Mouse (Mus musculus): ENCODE measurements around the gene Bnc2. TPM values are rescaled to one million over a fixed set of nuclear protein-coding genes. Genes with fewer than 3 reads are reported as not detected.

Bnc2 gene
- polyA plus RNA-seq, 1 experiment from 2014 or later, result 0.10 TPM

DNA sequence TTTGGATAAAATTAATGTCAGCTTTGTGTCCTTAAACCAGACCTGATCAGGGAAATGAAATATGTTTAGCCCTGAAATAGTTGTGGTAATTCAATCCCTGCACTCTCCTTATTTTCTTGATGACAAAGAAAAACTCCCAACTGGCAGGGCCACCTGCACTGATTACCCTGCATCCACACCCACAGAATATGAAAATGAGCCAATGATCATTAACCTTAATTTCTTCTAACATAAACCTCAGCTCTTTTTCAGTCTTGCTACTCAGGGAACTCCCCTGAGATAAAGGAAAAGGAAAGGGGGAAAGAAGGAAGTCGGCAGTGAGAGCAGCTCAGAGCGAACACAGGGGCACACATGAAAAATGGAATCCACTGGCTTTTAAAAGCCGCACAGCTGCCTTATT is 220.6 kb downstream of the Bnc2 start:
- Histone ChIP-seq H3K27ac (no peak overlapping the region), H3K79me2 (ENCODE audit: inconsistent target) (no peaks in the 10 kb centered on the region), H3K4me3 (ENCODE audit: inconsistent target) (no peak overlapping the region), H3K36me3 (ENCODE audit: inconsistent target) (no peaks in the 10 kb centered on the region)
- 54% methylated on average over 3 of the region's 3 CpGs for WGBS (ENCODE audit: missing documents)

DNA sequence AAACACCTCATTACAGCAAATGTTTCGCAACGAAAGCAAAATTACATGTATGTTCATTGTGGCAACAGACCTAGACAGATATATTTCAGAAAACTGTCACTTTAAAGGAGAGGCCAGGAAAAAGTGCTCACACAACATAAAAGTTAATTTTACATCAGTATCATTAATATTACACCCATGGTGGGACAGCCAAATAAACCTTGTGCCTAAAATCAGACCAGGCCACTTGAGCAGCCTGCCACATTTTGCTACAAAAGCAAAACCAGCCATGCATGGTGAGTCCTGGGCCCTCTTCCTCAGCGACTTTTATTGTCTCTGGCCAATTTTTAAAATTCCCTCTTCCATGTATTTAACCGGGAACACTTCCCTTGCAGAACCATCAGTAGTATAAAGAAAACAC is 221.5 kb downstream of the Bnc2 start:
- Histone ChIP-seq H3K4me3 (ENCODE audit: inconsistent target) (no peak overlapping the region), H3K36me3 (ENCODE audit: inconsistent target) (no peaks in the 10 kb centered on the region), H3K79me2 (ENCODE audit: inconsistent target) (no peaks in the 10 kb centered on the region), H3K27ac (no peak overlapping the region)
- WGBS (ENCODE audit: missing documents), result 89% methylated on average over 4 of the region's 4 CpGs

DNA sequence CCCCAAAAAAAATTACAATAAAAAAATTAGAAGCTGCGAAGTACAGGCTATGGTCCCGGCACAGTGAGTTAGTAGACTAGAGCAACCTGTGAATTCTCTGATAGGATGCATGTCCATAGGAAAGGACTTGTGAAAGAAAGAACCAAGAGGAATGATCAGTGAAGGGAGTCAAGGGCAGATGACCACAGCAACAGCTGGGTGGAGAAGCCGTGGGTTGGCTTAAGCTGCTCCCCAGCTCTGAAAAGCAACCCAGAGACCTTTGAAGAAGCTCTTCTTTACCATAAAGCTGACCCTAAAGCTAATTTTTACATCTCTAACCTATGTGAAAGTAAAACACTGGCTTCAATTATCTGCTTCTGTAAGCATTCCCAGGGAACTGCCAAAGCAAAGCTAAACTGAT is 222.4 kb downstream of the Bnc2 start:
- Histone ChIP-seq H3K36me3 (ENCODE audit: inconsistent target) (no peaks in the 10 kb centered on the region), H3K79me2 (ENCODE audit: inconsistent target) (no peaks in the 10 kb centered on the region), H3K4me3 (ENCODE audit: inconsistent target) (no peak overlapping the region), H3K27ac (no peak overlapping the region)
- WGBS (ENCODE audit: missing documents), result 89% methylated on average over 3 of the region's 3 CpGs

DNA sequence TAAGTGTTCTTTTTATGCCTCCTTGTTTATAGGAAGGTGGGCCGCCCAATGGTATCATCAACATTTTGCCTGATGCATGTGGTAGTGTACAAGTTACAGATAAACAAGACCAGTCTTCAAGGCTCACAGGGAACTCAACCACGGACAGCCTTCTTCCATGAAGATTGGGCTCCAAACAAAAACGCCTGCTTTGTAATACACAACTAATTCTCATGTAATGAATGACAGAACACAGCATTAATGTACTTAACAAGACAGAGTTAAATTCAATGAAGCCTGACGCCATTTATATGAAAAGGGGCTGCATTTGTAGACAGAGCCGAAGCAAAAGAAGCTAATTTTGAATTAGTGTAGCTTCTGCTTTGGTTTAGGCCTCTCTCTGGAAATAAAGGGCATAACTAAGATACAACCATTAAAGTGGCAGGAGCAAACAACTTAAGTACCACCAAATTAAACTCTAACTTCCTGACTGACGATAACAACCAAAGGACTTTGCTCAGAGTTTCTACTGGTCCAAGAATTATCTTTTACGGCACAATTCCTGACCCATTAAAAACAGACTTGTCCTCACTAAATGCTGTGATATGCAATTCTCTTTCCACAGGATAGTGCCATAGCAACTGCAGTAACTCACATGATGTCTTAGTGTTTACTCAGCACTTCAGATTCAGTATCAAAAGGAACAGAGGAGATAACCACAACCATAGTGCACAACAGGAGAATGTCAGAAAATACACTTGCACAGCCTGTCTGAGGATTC is 225.6 kb downstream of the Bnc2 start:
- Histone ChIP-seq H3K4me3 (ENCODE audit: inconsistent target) (no peak overlapping the region), H3K36me3 (ENCODE audit: inconsistent target) (no peaks in the 10 kb centered on the region), H3K79me2 (ENCODE audit: inconsistent target) (no peaks in the 10 kb centered on the region), H3K27ac (no peak overlapping the region)
- WGBS (ENCODE audit: missing documents), result 90% methylated on average over 7 of the region's 7 CpGs

DNA sequence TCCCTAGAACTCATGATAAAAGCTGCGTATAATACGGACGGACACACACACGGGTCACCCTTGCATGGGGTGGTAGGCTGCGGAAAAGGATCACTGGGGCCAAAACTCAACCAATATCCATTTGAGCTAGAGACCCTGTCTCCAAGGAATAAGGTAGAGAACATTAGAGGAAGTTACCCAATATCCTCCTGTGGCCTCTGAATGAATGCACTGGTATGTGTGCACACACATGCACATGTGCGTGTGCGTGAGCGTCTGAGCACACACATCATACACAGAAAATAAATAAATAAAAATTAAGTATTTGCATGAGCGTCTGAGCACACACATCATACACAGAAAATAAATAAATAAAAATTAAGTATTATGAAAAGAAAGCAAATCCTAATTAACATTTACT is 241.8 kb downstream of the Bnc2 start:
- Histone ChIP-seq H3K4me3 (ENCODE audit: inconsistent target) (no peak overlapping the region), H3K79me2 (ENCODE audit: inconsistent target) (no peaks in the 10 kb centered on the region), H3K27ac (no peak overlapping the region), H3K36me3 (ENCODE audit: inconsistent target) (no peaks in the 10 kb centered on the region)
- WGBS (ENCODE audit: missing documents), result 88% methylated on average over 9 of the region's 9 CpGs

DNA sequence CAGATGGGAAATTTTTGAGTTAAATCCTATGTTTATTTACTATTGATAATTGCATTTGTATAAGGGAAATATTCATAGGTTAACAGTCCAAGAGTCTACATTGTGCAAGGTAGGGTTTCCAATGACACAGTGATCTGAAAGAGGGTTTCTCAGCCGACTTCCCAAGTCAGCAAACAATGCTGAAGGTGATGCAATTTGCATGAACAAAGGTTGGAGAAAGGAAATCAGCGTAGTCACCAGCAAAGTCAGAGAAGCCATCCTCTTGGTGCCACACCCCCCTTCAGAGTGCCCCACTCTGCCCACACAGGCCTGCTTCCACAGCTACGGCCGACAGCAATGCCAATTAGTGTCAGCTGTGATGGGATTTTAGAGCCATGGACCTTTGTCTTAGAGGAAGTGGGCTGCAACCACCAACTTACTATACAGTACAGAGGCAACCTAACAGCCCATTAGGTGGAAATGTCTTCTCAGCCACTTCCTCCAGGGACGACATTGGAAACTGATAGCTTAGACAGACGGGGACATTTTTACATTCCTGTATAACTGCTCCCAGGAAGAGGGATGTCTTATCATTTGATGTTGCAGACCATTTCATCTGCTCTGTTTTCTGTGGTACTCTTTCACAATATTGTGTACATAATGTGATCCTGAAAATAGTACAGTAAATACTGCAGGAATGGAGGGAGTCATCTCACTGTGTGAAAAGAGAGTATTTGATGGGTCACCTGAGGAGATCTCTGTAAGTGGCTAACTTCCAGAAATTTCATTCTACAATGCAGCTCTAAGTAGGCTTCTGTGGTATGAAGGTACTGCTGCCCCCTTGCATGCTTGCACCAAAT is 243.2 kb downstream of the Bnc2 start:
- H3K4me3 ChIP-seq (ENCODE audit: inconsistent target), result no peak overlapping the region
- no peaks in the 10 kb centered on the region for H3K36me3 ChIP-seq (ENCODE audit: inconsistent target)
- no peak overlapping the region for H3K27ac ChIP-seq
- H3K79me2 ChIP-seq (ENCODE audit: inconsistent target), result no peaks in the 10 kb centered on the region
- WGBS (ENCODE audit: missing documents), result 8% methylated on average over 6 of the region's 6 CpGs

DNA sequence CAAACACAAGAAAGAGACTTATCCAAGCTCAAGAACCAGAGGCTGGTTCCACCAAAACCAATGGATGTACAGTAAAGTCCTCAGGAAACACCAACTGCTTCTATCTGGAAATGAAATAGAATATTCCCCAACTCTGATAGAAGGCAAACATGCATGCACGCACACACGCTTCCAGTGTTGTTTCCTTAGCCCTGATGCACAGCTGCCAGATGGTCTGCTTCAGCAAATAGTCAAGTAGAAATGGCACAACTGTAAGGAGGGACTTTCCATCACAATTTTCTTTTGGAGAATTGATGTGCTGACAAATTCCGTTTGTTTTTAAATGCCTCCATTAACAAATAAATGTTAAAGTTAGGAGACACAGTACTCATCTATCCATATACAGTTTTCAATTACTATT is 247.1 kb downstream of the Bnc2 start:
- WGBS (ENCODE audit: missing documents), result 100% methylated on average over 3 of the region's 3 CpGs
- no peak overlapping the region for H3K27ac ChIP-seq
- no peaks in the 10 kb centered on the region for H3K36me3 ChIP-seq (ENCODE audit: inconsistent target)
- no peak overlapping the region for H3K4me3 ChIP-seq (ENCODE audit: inconsistent target)
- no peaks in the 10 kb centered on the region for H3K79me2 ChIP-seq (ENCODE audit: inconsistent target)

DNA sequence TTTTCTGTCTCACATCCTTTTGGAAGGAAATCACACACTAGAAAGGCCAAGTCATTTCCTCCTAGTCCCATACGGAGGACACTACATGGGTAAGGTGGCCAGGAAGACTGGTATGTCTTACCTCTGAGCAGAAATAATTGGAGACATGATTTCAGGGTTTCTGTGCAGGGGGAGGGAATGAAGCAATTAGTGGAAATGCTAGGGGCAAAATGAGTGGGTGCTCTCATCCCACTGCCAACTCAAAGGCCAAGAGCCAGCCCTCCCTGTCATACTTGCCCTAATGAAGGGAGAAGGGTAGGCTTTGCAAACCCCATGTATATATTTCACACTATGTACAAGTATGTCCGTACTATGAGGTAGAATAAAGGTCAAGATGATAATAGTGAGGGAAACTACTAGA is 263.6 kb downstream of the Bnc2 start:
- H3K4me3 ChIP-seq (ENCODE audit: inconsistent target), result no peak overlapping the region
- WGBS (ENCODE audit: missing documents), result 94% methylated on average over 2 of the region's 2 CpGs
- H3K36me3 ChIP-seq (ENCODE audit: inconsistent target), result no peaks in the 10 kb centered on the region
- H3K27ac ChIP-seq, result no peak overlapping the region
- H3K79me2 ChIP-seq (ENCODE audit: inconsistent target), result no peaks in the 10 kb centered on the region

DNA sequence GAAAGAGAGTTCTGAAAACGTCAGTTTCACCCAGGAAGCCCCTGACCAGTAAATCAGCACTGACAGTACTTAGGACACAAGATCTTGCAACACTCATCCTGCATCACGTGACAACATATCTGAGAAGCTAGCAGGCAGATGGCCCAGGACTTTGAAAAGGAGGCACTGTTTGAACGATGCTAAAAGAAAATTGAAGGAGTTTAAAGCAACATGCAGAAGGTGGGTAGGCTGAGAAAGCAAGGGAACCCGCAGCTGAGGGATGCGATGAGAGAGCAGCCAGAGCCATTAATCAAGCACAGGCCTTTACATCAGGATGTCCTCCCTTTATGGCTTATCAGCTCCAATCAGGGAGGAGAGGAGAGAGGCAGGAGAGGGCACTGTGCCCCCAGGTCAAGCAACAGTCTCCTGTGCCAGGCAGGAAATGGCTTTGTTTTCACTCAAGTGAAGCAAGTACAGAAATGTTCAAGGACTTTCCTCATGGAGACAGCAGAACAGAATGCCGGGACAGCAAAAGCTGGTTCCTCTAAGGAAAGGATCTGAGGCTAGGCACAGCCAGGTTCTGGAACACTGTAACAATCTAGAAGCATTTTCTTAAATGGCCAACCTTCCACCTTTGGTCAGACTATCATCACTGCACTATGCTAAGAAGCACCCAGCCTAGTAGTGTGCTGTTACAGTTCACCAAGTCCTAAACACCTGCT is 267.6 kb downstream of the Bnc2 start:
- Histone ChIP-seq H3K4me3 (ENCODE audit: inconsistent target) (no peak overlapping the region), H3K36me3 (ENCODE audit: inconsistent target) (no peaks in the 10 kb centered on the region), H3K27ac (no peak overlapping the region), H3K79me2 (ENCODE audit: inconsistent target) (no peaks in the 10 kb centered on the region)
- WGBS (ENCODE audit: missing documents), result 47% methylated on average over 6 of the region's 6 CpGs

DNA sequence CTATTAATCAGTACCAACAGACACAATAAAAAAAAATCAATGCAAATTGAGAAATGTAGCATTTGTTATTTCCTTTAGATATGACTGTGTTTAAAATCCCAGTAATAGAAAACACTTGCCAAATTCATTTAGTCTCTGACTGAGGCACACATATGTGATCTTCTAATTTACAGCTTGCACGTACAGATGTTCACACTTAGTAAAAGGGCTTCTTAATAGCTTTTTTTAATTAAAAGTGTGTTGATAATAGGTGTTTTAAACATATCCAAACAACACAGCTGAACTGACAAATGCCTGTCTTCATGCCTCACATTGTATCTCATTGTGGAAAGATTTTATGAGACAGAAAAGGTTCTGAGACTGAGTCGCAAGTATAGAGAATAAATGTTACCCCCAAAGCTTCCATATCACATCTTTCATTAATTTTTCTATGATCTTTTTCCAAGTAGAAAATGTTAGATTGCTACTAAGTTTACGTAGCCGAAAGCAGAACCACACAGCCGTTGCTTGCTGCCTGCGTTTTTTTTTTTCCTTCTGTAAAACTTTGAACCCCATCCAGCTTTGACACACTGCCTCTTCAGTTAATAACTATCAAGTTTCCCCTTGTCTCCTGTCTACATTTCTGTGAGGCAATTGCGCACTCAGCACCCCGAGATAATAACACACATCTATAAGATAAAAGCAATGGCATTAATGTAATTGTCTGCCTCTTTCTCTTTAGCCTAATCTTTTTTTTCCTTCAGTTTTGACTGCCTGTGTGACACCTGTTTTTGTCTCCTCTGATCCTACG is 271.5 kb downstream of the Bnc2 start:
- Histone ChIP-seq H3K36me3 (ENCODE audit: inconsistent target) (no peaks in the 10 kb centered on the region), H3K79me2 (ENCODE audit: inconsistent target) (no peaks in the 10 kb centered on the region), H3K4me3 (ENCODE audit: inconsistent target) (no peak overlapping the region), H3K27ac (no peak overlapping the region)
- WGBS (ENCODE audit: missing documents), result 50% methylated on average over 9 of the region's 9 CpGs

DNA sequence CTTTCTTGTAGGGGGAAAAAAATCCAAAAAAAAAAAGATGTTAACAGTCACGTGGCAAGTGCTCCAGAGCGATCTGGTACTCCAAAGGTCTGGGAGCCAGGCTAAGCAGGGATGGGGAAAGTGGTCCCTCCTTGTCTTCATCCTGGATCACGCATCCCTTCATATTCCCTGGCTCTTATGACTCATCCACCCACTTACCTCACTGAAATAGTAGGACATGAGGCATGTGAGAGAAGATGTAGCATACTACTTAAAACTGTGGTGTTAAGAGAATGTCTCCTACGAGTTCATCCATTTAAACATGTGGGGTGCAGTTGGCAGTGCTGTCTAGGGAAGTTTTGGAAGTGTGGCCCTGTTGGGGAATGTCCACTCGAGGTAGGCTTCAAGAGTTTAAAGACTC is 286.1 kb downstream of the Bnc2 start:
- Histone ChIP-seq H3K27ac (no peak overlapping the region), H3K79me2 (ENCODE audit: inconsistent target) (no peaks in the 10 kb centered on the region), H3K36me3 (ENCODE audit: inconsistent target) (no peaks in the 10 kb centered on the region), H3K4me3 (ENCODE audit: inconsistent target) (no peak overlapping the region)
- 89% methylated on average over 5 of the region's 5 CpGs for WGBS (ENCODE audit: missing documents)

DNA sequence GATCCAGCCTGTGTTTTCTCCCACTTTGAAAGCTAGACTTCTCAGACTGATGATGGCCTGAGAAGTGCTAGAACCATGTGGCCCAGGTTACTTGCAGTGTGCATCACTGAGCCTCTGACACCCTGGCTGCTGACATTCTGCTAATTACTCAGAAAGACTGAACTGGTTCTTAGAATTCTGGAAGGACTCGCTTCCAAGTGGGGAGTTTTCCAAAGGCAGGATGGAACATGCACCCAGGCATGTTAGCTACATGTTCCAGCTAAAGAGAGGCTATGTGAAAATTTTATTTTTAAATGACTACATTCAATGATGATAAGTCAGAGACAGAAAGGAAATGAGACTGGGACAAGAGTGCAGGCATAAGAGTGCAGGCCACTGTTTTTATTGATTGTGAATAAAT is 289.9 kb downstream of the Bnc2 start:
- 93% methylated on average over 1 of the region's 1 CpGs for WGBS (ENCODE audit: missing documents)
- Histone ChIP-seq H3K27ac (no peak overlapping the region), H3K36me3 (ENCODE audit: inconsistent target) (no peaks in the 10 kb centered on the region), H3K79me2 (ENCODE audit: inconsistent target) (no peaks in the 10 kb centered on the region), H3K4me3 (ENCODE audit: inconsistent target) (no peak overlapping the region)

DNA sequence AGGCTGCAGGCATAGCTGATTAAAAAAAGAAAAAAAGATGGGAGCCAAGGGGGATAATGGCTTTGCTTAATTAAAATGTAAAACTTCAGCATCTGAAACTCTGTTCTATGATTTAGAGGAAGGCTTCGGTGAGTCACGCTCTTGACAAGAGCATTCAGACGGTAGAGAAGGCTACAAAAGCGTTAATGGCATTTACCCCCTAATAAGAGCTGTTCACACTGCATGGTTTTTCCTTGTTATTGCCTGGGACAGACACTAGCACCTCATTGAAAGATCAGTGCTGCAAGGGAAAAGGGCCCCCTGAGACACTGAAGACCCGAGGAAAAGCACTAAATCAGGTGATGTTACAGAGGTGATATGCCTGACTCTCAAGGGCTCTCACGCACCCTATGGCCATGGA is 295.8 kb downstream of the Bnc2 start:
- 75% methylated on average over 6 of the region's 6 CpGs for whole genome bisulfite sequencing (ENCODE audit: missing documents)

DNA sequence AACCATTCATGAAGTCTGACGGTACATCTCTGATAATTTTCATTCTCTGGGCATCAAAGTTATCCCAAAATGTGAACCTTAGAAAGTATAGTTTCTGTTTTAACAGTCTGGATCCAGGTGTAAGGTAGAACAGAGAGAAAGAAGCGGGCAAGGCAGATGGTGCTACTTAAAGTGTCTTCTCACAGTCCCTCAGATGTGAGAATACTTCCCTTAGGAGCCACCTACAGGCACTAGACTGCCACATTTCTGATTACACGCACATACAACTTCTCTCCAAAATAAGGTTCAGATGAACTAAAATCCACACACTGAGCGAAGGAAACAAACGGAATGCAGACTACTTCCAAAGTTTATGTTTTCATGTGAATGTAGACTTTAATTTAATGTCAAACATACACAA is 297.6 kb downstream of the Bnc2 start:
- Histone ChIP-seq H3K4me3 (ENCODE audit: inconsistent target) (no peak overlapping the region), H3K36me3 (ENCODE audit: inconsistent target) (no peaks in the 10 kb centered on the region), H3K27ac (no peak overlapping the region), H3K79me2 (ENCODE audit: inconsistent target) (no peaks in the 10 kb centered on the region)
- WGBS (ENCODE audit: missing documents), result 90% methylated on average over 5 of the region's 5 CpGs

More for the DNA sequence above, 295.8 kb downstream of the Bnc2 start:
- Histone ChIP-seq H3K36me3 (ENCODE audit: inconsistent target) (no peaks in the 10 kb centered on the region), H3K27ac (no peak overlapping the region), H3K4me3 (ENCODE audit: inconsistent target) (no peak overlapping the region), H3K79me2 (ENCODE audit: inconsistent target) (no peaks in the 10 kb centered on the region)

Data from macrophage (primary cell).